Mouse (Mus musculus): ENCODE measurements around the gene Arhgap22. TPM values are rescaled to one million over a fixed set of nuclear protein-coding genes. Genes with fewer than 3 reads are reported as not detected.

The Arhgap22 gene
- polyA plus RNA-seq, 1 experiment from 2014 or later = 2.8 TPM

- 93% methylated on average over 21 of the region's 21 CpGs for WGBS
Observed at GRCm38 (mm10) chr14:33189849-33190423, 23.9 kb upstream of the Arhgap22 start.

GRCm38 (mm10) chr14:33190646-33191045 lies 23.2 kb upstream of the Arhgap22 start:
- DNase-seq (ENCODE audit: low spot score) (no peak), ATAC-seq (ENCODE audit: low FRiP score) (no peak)
- H3K4me3 ChIP-seq (replicated peaks; ENCODE audit: low read length) = no peak overlapping the region
- no peak overlapping the region for H3K27ac ChIP-seq
- H3K27me3 ChIP-seq (ENCODE audit: control insufficient read depth, insufficient read depth, low read length) = no peaks in the 10 kb centered on the region
- no peaks in the 10 kb centered on the region for H3K36me3 ChIP-seq (replicated peaks; ENCODE audit: control insufficient read depth, insufficient read depth)
- H3K4me1 ChIP-seq (replicated peaks; ENCODE audit: control insufficient read depth, insufficient read depth, low read length) = no peaks in the 10 kb centered on the region
- no peak overlapping the region for H3K4me2 ChIP-seq (replicated peaks)
- H3K9ac ChIP-seq = no peak overlapping the region
- no peaks in the 10 kb centered on the region for H3K9me3 ChIP-seq (ENCODE audit: control insufficient read depth, low read length)
- 88% methylated on average over 1 of the region's 1 CpGs for WGBS

More at GRCm38 (mm10) chr14:33189849-33190423, 23.9 kb upstream of the Arhgap22 start:
- Histone ChIP-seq H3K9ac (no peak overlapping the region), H3K27me3 (ENCODE audit: control insufficient read depth, insufficient read depth, low read length) (no peaks in the 10 kb centered on the region), H3K9me3 (ENCODE audit: control insufficient read depth, low read length) (no peaks in the 10 kb centered on the region), H3K36me3 (replicated peaks; ENCODE audit: control insufficient read depth, insufficient read depth) (no peaks in the 10 kb centered on the region), H3K4me2 (replicated peaks) (no peak overlapping the region), H3K4me3 (replicated peaks; ENCODE audit: low read length) (no peak overlapping the region), H3K4me1 (replicated peaks; ENCODE audit: control insufficient read depth, insufficient read depth, low read length) (no peaks in the 10 kb centered on the region), H3K27ac (no peak overlapping the region)
- ATAC-seq (ENCODE audit: low FRiP score) (no peak), DNase-seq (ENCODE audit: low spot score) (no peak)

- Histone ChIP-seq H3K4me2 (replicated peaks) (no peak overlapping the region), H3K9ac (no peak overlapping the region), H3K4me3 (replicated peaks; ENCODE audit: low read length) (no peak overlapping the region), H3K36me3 (replicated peaks; ENCODE audit: control insufficient read depth, insufficient read depth) (no peaks in the 10 kb centered on the region), H3K9me3 (ENCODE audit: control insufficient read depth, low read length) (no peaks in the 10 kb centered on the region), H3K4me1 (replicated peaks; ENCODE audit: control insufficient read depth, insufficient read depth, low read length) (no peaks in the 10 kb centered on the region), H3K27me3 (ENCODE audit: control insufficient read depth, insufficient read depth, low read length) (no peaks in the 10 kb centered on the region), H3K27ac (no peak overlapping the region)
- ATAC-seq (ENCODE audit: low FRiP score) (no peak), DNase-seq (ENCODE audit: low spot score) (no peak)
Observed at GRCm38 (mm10) chr14:33193762-33194161, 20.1 kb upstream of the Arhgap22 start.

- no peak for ATAC-seq (ENCODE audit: low FRiP score)
- no peaks in the 10 kb centered on the region for H3K4me1 ChIP-seq (replicated peaks; ENCODE audit: control insufficient read depth, insufficient read depth, low read length)
- no peak overlapping the region for H3K4me2 ChIP-seq (replicated peaks)
- no peak overlapping the region for H3K27ac ChIP-seq
- H3K9me3 ChIP-seq (ENCODE audit: control insufficient read depth, low read length) = no peaks in the 10 kb centered on the region
- H3K36me3 ChIP-seq (replicated peaks; ENCODE audit: control insufficient read depth, insufficient read depth) = no peaks in the 10 kb centered on the region
- H3K4me3 ChIP-seq (replicated peaks; ENCODE audit: low read length) = no peak overlapping the region
- H3K9ac ChIP-seq = no peak overlapping the region
- H3K27me3 ChIP-seq (ENCODE audit: control insufficient read depth, insufficient read depth, low read length) = no peaks in the 10 kb centered on the region
- 79% methylated on average over 3 of the region's 3 CpGs for WGBS
- DNase-seq (ENCODE audit: low spot score) = no peak
Observed at GRCm38 (mm10) chr14:33194241-33194640, 19.6 kb upstream of the Arhgap22 start.

GRCm38 (mm10) chr14:33202161-33202560 lies 11.7 kb upstream of the Arhgap22 start:
- H3K27ac ChIP-seq = no peak overlapping the region
- H3K4me1 ChIP-seq (replicated peaks; ENCODE audit: control insufficient read depth, insufficient read depth, low read length) = no peaks in the 10 kb centered on the region
- DNase-seq (ENCODE audit: low spot score) (no peak), ATAC-seq (ENCODE audit: low FRiP score) (no peak)
- no peak overlapping the region for H3K4me2 ChIP-seq (replicated peaks)
- H3K9ac ChIP-seq = no peak overlapping the region
- H3K4me3 ChIP-seq (replicated peaks; ENCODE audit: low read length) = no peak overlapping the region
- 86% methylated on average over 4 of the region's 4 CpGs for WGBS
- no peaks in the 10 kb centered on the region for H3K36me3 ChIP-seq (replicated peaks; ENCODE audit: control insufficient read depth, insufficient read depth)
- no peaks in the 10 kb centered on the region for H3K9me3 ChIP-seq (ENCODE audit: control insufficient read depth, low read length)
- H3K27me3 ChIP-seq (ENCODE audit: control insufficient read depth, insufficient read depth, low read length) = no peaks in the 10 kb centered on the region

- H3K9ac ChIP-seq = no peak overlapping the region
- H3K4me1 ChIP-seq (replicated peaks; ENCODE audit: control insufficient read depth, insufficient read depth, low read length) = no peaks in the 10 kb centered on the region
- H3K27ac ChIP-seq = no peak overlapping the region
- DNase-seq (ENCODE audit: low spot score) (no peak), ATAC-seq (ENCODE audit: low FRiP score) (no peak)
- no peak overlapping the region for H3K4me2 ChIP-seq (replicated peaks)
- no peaks in the 10 kb centered on the region for H3K9me3 ChIP-seq (ENCODE audit: control insufficient read depth, low read length)
- no peak overlapping the region for H3K4me3 ChIP-seq (replicated peaks; ENCODE audit: low read length)
- no peaks in the 10 kb centered on the region for H3K36me3 ChIP-seq (replicated peaks; ENCODE audit: control insufficient read depth, insufficient read depth)
- H3K27me3 ChIP-seq (ENCODE audit: control insufficient read depth, insufficient read depth, low read length) = no peaks in the 10 kb centered on the region
- 89% methylated on average over 6 of the region's 6 CpGs for WGBS
Observed at GRCm38 (mm10) chr14:33202885-33203284, 10.9 kb upstream of the Arhgap22 start.

GRCm38 (mm10) chr14:33203777-33204176 lies 10.0 kb upstream of the Arhgap22 start:
- DNase-seq (ENCODE audit: low spot score) = no peak
- 93% methylated on average over 14 of the region's 14 CpGs for WGBS

GRCm38 (mm10) chr14:33205280-33205965 lies 8.4 kb upstream of the Arhgap22 start:
- H3K4me3 ChIP-seq (replicated peaks; ENCODE audit: low read length) = peak overlapping the region; percentile 16; the same call in 1 of the 2 replicates
- H3K36me3 ChIP-seq (replicated peaks; ENCODE audit: control insufficient read depth, insufficient read depth) = no peaks in the 10 kb centered on the region
- H3K4me1 ChIP-seq (replicated peaks; ENCODE audit: control insufficient read depth, insufficient read depth, low read length) = no peaks in the 10 kb centered on the region
- H3K27ac ChIP-seq = no peak overlapping the region
- DNase-seq (ENCODE audit: low spot score) (peak; percentile 85), ATAC-seq (ENCODE audit: low FRiP score) (peak; percentile 51; the same call in 1 of the 2 replicates)
- H3K4me2 ChIP-seq (replicated peaks) = peak overlapping the region; percentile 47
- no peak overlapping the region for H3K9ac ChIP-seq
- H3K27me3 ChIP-seq (ENCODE audit: control insufficient read depth, insufficient read depth, low read length) = no peaks in the 10 kb centered on the region
- H3K9me3 ChIP-seq (ENCODE audit: control insufficient read depth, low read length) = no peaks in the 10 kb centered on the region
- WGBS = 37% methylated on average over 24 of the region's 24 CpGs

More at GRCm38 (mm10) chr14:33203777-33204176, 10.0 kb upstream of the Arhgap22 start:
- H3K27ac ChIP-seq = no peak overlapping the region
- H3K9me3 ChIP-seq (ENCODE audit: control insufficient read depth, low read length) = no peaks in the 10 kb centered on the region
- H3K4me3 ChIP-seq (replicated peaks; ENCODE audit: low read length) = no peak overlapping the region
- no peak for ATAC-seq (ENCODE audit: low FRiP score)
- no peaks in the 10 kb centered on the region for H3K27me3 ChIP-seq (ENCODE audit: control insufficient read depth, insufficient read depth, low read length)
- no peaks in the 10 kb centered on the region for H3K4me1 ChIP-seq (replicated peaks; ENCODE audit: control insufficient read depth, insufficient read depth, low read length)
- no peaks in the 10 kb centered on the region for H3K36me3 ChIP-seq (replicated peaks; ENCODE audit: control insufficient read depth, insufficient read depth)
- no peak overlapping the region for H3K9ac ChIP-seq
- no peak overlapping the region for H3K4me2 ChIP-seq (replicated peaks)

GRCm38 (mm10) chr14:33207011-33207410 lies 6.8 kb upstream of the Arhgap22 start:
- H3K36me3 ChIP-seq (replicated peaks; ENCODE audit: control insufficient read depth, insufficient read depth) = no peaks in the 10 kb centered on the region
- H3K4me1 ChIP-seq (replicated peaks; ENCODE audit: control insufficient read depth, insufficient read depth, low read length) = no peaks in the 10 kb centered on the region
- ATAC-seq (ENCODE audit: low FRiP score) = no peak
- no peak overlapping the region for H3K9ac ChIP-seq
- H3K27ac ChIP-seq = no peak overlapping the region
- H3K4me3 ChIP-seq (replicated peaks; ENCODE audit: low read length) = no peak overlapping the region
- no peaks in the 10 kb centered on the region for H3K9me3 ChIP-seq (ENCODE audit: control insufficient read depth, low read length)
- H3K4me2 ChIP-seq (replicated peaks) = no peak overlapping the region
- DNase-seq (ENCODE audit: low spot score) = no peak
- no peaks in the 10 kb centered on the region for H3K27me3 ChIP-seq (ENCODE audit: control insufficient read depth, insufficient read depth, low read length)
- WGBS = 25% methylated on average over 2 of the region's 2 CpGs

Measured in hindbrain, embryonic 14.5 days (tissue).